Mouse (Mus musculus): ENCODE measurements around the gene Gm28778. TPM values are rescaled to one million over a fixed set of nuclear protein-coding genes. Genes with fewer than 3 reads are reported as not detected.
"Not testable (repeated sequence)": the region's sequence is repeated elsewhere in the genome, so short reads cannot be mapped to it uniquely, and the experiment has no call there.

Gene Gm28778
- polyA plus RNA-seq (2014; fragmentation: Nextera tagmentation; extraction: Ambion mirVana), result not detected in 2 replicates

DNA sequence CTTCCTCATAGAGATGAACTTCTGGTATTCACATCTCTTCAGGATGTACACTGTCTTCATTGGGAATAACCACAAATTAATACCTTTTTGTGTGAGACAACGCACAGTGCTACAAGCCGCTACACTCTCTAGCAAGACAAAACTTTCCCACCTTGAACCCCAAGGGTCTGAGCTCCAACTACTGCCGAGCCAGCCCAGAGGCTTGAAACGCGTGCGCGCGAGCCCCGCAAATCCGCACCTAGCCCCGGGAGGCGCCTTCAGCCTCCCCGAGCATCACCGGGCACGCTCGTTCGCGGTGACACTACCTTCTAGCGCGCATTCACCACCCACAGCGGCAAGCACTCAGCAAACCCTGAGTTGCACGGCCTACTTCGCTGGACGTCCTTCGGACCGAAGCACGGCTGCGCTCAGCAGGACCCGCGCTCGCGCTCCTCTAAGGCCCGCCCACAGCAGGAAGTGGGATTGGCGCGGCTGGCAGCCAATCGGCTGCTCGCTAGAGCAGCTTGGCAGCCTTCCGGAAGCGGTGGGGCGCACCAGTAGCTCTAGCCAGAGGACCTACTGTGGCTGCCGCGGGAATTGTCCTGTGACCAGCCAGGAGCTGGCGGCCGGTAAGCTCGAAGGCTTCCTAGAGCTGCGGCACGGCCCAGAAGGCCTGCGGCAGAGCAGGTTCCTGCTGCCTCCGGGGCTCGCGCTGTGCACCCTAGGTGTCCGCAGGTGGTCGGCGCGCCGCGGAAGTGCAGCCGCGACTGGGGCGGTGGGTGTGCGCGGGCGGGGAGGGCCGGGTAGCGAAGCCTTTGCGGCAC lies at the start of gene Gm28778, which contains the start of the genes Pms1 and Ormdl1:
Gene Gm28778, plus strand, starts transcription at position 531 of the 803 bp plus-strand sequence.
Gene Pms1, minus strand, starts transcription at position 438 of the 803 bp plus-strand sequence.
Gene Ormdl1, plus strand, starts transcription at position 515 of the 803 bp plus-strand sequence.
- Histone ChIP-seq H3K9ac (ENCODE audit: low read length) (peak within 1 kb of the TSS; percentile 90), H3K27ac (replicated peaks in 1 of 2; ENCODE audit: control insufficient read depth in 1 of 2, insufficient read depth in 1 of 2, low read depth in 2 of 2, low read length in 2 of 2) (peak within 1 kb of the TSS; percentile 84 to 93), H3K4me1 (ENCODE audit: control insufficient read depth in 2 of 2, insufficient read depth in 2 of 2, low read length in 2 of 2) (peaks cover 0 to 2% of the 10 kb centered on the region in 2 experiments; a peak in 1 of 4 replicates), H3K4me3 (ENCODE audit: control insufficient read depth in 1 of 2, insufficient read depth in 1 of 2, low read depth in 1 of 2, low read length in 2 of 2) (peak within 1 kb of the TSS; percentile 73 to 83), H3K27me3 (ENCODE audit: control insufficient read depth, insufficient read depth, low read length) (no peaks in the 10 kb centered on the region), H3K36me3 (ENCODE audit: control insufficient read depth, insufficient read depth, low read length) (peaks cover 15% of the 10 kb centered on the region), H3K9me3 (ENCODE audit: control insufficient read depth, low read length) (no peaks in the 10 kb centered on the region), H3K4me2 (ENCODE audit: low read length) (peak within 1 kb of the TSS; percentile 77)
- ATAC-seq (ENCODE audit: insufficient number of reproducible peaks, insufficient read depth, low FRiP score, low read depth), result peak; percentile 98
- WGBS, result under 1% methylated on average over 66 of the region's 66 CpGs

DNA sequence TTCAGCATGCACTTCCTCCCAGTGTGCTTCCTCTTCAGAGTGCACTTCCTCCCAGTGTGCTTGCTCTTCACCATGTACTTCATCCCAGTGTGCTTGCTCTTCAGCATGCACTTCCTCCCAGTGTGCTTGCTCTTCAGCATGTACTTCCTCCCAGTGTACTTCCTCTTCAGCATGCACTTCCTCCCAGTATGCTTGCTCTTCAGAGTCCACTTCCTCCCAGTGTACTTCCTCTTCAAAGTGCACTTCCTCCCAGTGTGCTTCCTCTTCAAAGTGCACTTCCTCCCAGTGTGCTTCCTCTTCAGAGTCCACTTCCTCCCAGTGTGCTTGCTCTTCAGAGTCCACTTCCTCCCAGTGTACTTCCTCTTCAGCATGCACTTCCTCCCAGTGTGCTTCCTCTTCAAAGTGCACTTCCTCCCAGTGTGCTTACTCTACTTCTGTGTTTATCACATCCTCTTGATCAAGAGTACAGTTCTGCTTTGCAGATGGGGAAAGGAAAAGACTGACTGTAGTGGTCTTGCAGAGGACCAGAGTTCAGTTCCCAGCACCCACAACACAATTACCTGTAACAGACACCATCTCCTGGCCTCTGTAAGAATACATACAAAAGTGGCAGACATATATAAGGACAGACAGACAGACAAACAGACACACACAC lies 31.8 kb upstream of the Gm28778 start:
- H3K4me1 ChIP-seq (ENCODE audit: control insufficient read depth in 2 of 2, insufficient read depth in 2 of 2, low read length in 2 of 2); H3K4me3 ChIP-seq (ENCODE audit: control insufficient read depth in 1 of 2, insufficient read depth in 1 of 2, low read depth in 1 of 2, low read length in 2 of 2); H3K9me3 ChIP-seq (ENCODE audit: control insufficient read depth, low read length); H3K27me3 ChIP-seq (ENCODE audit: control insufficient read depth, insufficient read depth, low read length); H3K36me3 ChIP-seq (ENCODE audit: control insufficient read depth, insufficient read depth, low read length); ATAC-seq (ENCODE audit: insufficient number of reproducible peaks, insufficient read depth, low FRiP score, low read depth); H3K9ac ChIP-seq (ENCODE audit: low read length); H3K4me2 ChIP-seq (ENCODE audit: low read length); H3K27ac ChIP-seq (replicated peaks in 1 of 2; ENCODE audit: control insufficient read depth in 1 of 2, insufficient read depth in 1 of 2, low read depth in 2 of 2, low read length in 2 of 2): not testable (repeated sequence)

DNA sequence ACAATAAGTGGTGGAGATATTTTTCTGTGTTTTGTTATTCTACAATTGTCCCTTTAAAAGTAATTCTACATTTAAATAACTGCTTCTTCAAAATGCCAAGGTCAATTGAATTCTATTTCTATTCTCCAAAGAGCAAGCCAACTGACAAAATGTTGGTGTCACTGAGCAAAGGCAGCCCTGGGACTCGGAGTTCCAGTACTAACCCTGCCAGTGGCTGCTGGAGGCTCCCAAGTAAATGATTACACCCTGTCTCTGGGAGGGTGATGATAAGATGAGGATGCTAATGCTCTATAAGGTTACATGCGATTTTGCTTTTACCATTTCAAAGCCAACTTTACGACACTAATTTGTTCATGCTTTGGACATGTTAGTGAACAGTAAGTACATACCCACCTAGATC lies 27.0 kb upstream of the Gm28778 start:
- Histone ChIP-seq H3K27ac (replicated peaks in 1 of 2; ENCODE audit: control insufficient read depth in 1 of 2, insufficient read depth in 1 of 2, low read depth in 2 of 2, low read length in 2 of 2) (no peak overlapping the region), H3K4me1 (ENCODE audit: control insufficient read depth in 2 of 2, insufficient read depth in 2 of 2, low read length in 2 of 2) (no peaks in the 10 kb centered on the region), H3K9me3 (ENCODE audit: control insufficient read depth, low read length) (no peaks in the 10 kb centered on the region), H3K4me2 (ENCODE audit: low read length) (no peak overlapping the region), H3K9ac (ENCODE audit: low read length) (no peak overlapping the region), H3K4me3 (ENCODE audit: control insufficient read depth in 1 of 2, insufficient read depth in 1 of 2, low read depth in 1 of 2, low read length in 2 of 2) (no peak overlapping the region), H3K36me3 (ENCODE audit: control insufficient read depth, insufficient read depth, low read length) (0 out of 2 replicates have a peak, but pooled peaks cover 5% of the 10 kb centered on the region), H3K27me3 (ENCODE audit: control insufficient read depth, insufficient read depth, low read length) (no peaks in the 10 kb centered on the region)
- 58% methylated on average over 3 of the region's 3 CpGs for WGBS
- no peak for ATAC-seq (ENCODE audit: insufficient number of reproducible peaks, insufficient read depth, low FRiP score, low read depth)

DNA sequence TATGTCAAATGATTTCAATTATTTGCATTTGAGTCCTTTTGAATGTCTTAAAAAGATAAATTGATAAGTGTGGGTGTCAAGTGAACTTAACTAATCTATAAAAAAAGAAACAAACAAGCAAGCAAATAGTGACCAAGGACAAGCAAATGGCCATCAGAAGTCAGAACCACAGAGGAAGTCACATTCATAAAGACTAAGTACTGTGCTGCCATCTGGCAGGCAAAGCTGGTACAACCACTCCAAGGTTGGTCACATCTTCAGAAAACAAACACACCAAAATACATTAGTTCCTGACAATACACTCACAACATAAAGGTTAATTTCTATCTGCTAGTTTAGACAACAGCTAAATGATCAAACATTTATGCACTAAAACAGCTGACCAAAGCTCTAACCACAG lies 24.3 kb upstream of the Gm28778 start:
- Histone ChIP-seq H3K4me2 (ENCODE audit: low read length) (no peak overlapping the region), H3K4me1 (ENCODE audit: control insufficient read depth in 2 of 2, insufficient read depth in 2 of 2, low read length in 2 of 2) (no peaks in the 10 kb centered on the region), H3K9ac (ENCODE audit: low read length) (no peak overlapping the region), H3K4me3 (ENCODE audit: control insufficient read depth in 1 of 2, insufficient read depth in 1 of 2, low read depth in 1 of 2, low read length in 2 of 2) (no peak overlapping the region), H3K36me3 (ENCODE audit: control insufficient read depth, insufficient read depth, low read length) (no peaks in the 10 kb centered on the region), H3K9me3 (ENCODE audit: control insufficient read depth, low read length) (no peaks in the 10 kb centered on the region), H3K27ac (replicated peaks in 1 of 2; ENCODE audit: control insufficient read depth in 1 of 2, insufficient read depth in 1 of 2, low read depth in 2 of 2, low read length in 2 of 2) (no peak overlapping the region), H3K27me3 (ENCODE audit: control insufficient read depth, insufficient read depth, low read length) (no peaks in the 10 kb centered on the region)
- no peak for ATAC-seq (ENCODE audit: insufficient number of reproducible peaks, insufficient read depth, low FRiP score, low read depth)

DNA sequence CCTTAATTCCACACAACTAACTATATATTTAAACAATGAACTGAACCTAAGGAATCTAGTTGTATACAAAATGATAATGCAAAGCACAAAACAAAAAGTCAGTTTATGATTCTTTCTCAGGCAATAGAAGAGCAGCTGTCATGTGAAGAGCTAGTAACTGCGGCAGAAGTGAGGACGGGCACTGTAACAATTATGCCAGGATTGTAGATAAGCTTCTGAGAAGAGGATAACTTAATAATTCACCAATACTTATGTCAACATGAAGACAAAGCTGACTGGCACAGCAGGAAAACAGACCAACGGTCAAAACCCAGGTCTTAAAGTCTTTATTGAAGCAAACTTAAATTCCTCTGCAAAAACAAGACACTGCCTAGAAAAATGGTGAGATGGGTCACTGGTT lies 5.7 kb upstream of the Gm28778 start:
- Histone ChIP-seq H3K27ac (replicated peaks in 1 of 2; ENCODE audit: control insufficient read depth in 1 of 2, insufficient read depth in 1 of 2, low read depth in 2 of 2, low read length in 2 of 2) (no peak overlapping the region), H3K9ac (ENCODE audit: low read length) (no peak overlapping the region), H3K4me1 (ENCODE audit: control insufficient read depth in 2 of 2, insufficient read depth in 2 of 2, low read length in 2 of 2) (no peaks in the 10 kb centered on the region), H3K27me3 (ENCODE audit: control insufficient read depth, insufficient read depth, low read length) (no peaks in the 10 kb centered on the region), H3K36me3 (ENCODE audit: control insufficient read depth, insufficient read depth, low read length) (no peaks in the 10 kb centered on the region), H3K4me3 (ENCODE audit: control insufficient read depth in 1 of 2, insufficient read depth in 1 of 2, low read depth in 1 of 2, low read length in 2 of 2) (no peak overlapping the region), H3K4me2 (ENCODE audit: low read length) (no peak overlapping the region), H3K9me3 (ENCODE audit: control insufficient read depth, low read length) (no peaks in the 10 kb centered on the region)
- 57% methylated on average over 3 of the region's 3 CpGs for WGBS
- ATAC-seq (ENCODE audit: insufficient number of reproducible peaks, insufficient read depth, low FRiP score, low read depth), result no peak

DNA sequence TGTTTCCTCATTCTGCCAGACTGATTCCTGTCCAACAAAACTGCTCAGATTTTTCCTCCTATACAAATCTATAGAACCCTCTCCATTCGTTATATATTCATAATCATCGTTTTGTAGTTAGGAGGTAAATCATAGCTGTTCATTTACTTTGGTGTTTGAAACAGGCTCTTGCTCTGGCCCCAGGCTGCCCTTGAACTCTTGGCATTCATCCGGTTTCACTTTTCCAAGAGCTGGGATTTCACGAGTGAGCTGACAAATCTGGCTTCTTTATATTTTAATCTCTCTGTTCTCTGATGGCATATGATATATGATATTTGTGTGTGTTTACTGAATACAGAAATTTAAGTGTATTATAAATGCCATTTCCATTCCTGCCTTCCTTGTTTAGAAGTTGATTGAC lies 3.6 kb downstream of the Gm28778 start:
- H3K4me3 ChIP-seq (ENCODE audit: control insufficient read depth in 1 of 2, insufficient read depth in 1 of 2, low read depth in 1 of 2, low read length in 2 of 2), result no peak overlapping the region
- H3K9ac ChIP-seq (ENCODE audit: low read length), result no peak overlapping the region
- no peak overlapping the region for H3K4me2 ChIP-seq (ENCODE audit: low read length)
- H3K4me1 ChIP-seq (ENCODE audit: control insufficient read depth in 2 of 2, insufficient read depth in 2 of 2, low read length in 2 of 2), result peaks cover 0 to 2% of the 10 kb centered on the region in 2 experiments; a peak in 1 of 4 replicates
- no peaks in the 10 kb centered on the region for H3K27me3 ChIP-seq (ENCODE audit: control insufficient read depth, insufficient read depth, low read length)
- 85% methylated on average over 4 of the region's 4 CpGs for WGBS
- ATAC-seq (ENCODE audit: insufficient number of reproducible peaks, insufficient read depth, low FRiP score, low read depth), result no peak
- H3K9me3 ChIP-seq (ENCODE audit: control insufficient read depth, low read length), result no peaks in the 10 kb centered on the region
- H3K27ac ChIP-seq (replicated peaks in 1 of 2; ENCODE audit: control insufficient read depth in 1 of 2, insufficient read depth in 1 of 2, low read depth in 2 of 2, low read length in 2 of 2), result no peak overlapping the region
- H3K36me3 ChIP-seq (ENCODE audit: control insufficient read depth, insufficient read depth, low read length), result peaks cover 15% of the 10 kb centered on the region

DNA sequence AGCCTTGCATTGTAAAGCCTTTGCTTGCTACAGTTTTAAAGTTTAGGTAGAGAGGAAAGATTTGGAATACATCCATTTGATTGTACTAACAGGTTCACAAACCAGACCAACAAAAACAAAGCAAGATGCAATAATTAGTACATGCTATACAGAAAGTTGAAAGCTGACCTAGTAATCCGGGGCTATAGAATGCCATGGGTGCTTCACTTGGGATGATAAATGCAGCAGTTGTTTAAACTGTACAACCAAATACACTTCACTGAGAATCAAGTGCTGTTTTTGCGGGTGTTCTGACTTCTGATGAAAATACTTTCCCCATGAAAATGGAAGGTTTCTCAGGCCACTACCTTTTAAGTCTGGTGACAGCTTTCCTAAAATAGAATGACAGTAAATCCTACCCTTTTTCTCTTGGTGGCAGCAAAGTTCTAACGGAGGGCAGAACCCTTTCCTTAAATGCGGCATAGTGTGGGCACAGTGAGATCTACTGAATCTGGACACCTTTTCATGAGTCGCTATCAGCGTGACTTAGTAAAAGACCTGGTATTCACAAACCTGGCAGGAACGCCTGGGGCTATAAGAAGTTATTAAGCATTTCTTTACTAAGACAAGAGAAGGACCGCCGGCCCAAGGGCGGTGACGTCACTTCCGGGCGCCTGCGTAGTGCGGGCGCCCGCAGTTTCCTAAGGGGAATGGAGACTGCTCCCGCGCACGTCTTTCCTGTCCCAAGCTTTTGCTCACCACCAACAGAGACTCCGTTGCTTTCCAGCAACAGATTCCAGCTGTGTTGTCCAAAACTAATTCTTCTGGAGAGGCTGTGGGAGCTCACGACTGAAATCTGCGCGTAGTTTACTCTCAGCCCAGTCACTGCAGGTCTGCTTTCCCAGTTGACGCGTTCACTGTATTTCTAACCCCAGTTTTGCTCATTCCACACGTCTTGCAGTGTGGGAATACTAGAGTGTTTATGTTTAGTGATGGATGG lies 16.4 kb downstream of the Gm28778 start, which contains the start of gene Osgepl1:
Gene Osgepl1, plus strand, starts transcription at position 636 of the 979 bp plus-strand sequence.
- no peaks in the 10 kb centered on the region for H3K9me3 ChIP-seq (ENCODE audit: control insufficient read depth, low read length)
- no peaks in the 10 kb centered on the region for H3K27me3 ChIP-seq (ENCODE audit: control insufficient read depth, insufficient read depth, low read length)
- peaks cover 38% of the 10 kb centered on the region for H3K36me3 ChIP-seq (ENCODE audit: control insufficient read depth, insufficient read depth, low read length)
- ATAC-seq (ENCODE audit: insufficient number of reproducible peaks, insufficient read depth, low FRiP score, low read depth), result peak; percentile 88
- peak within 1 kb of the TSS; percentile 71 for H3K4me2 ChIP-seq (ENCODE audit: low read length)
- 2% methylated on average over 27 of the region's 27 CpGs for WGBS
- H3K4me3 ChIP-seq (ENCODE audit: control insufficient read depth in 1 of 2, insufficient read depth in 1 of 2, low read depth in 1 of 2, low read length in 2 of 2), result peak within 1 kb of the TSS; percentile 64 to 72
- H3K9ac ChIP-seq (ENCODE audit: low read length), result peak within 1 kb of the TSS; percentile 81
- peak within 1 kb of the TSS; percentile 91 to 93 for H3K27ac ChIP-seq (replicated peaks in 1 of 2; ENCODE audit: control insufficient read depth in 1 of 2, insufficient read depth in 1 of 2, low read depth in 2 of 2, low read length in 2 of 2)
- peaks cover 0 to 6% of the 10 kb centered on the region in 2 experiments; a peak in 1 of 4 replicates for H3K4me1 ChIP-seq (ENCODE audit: control insufficient read depth in 2 of 2, insufficient read depth in 2 of 2, low read length in 2 of 2)

Measured in heart, embryonic 14.5 days (tissue).